Mouse (Mus musculus) layer of hippocampus, postnatal 36 days (tissue): ENCODE measurements around the gene Upf1. TPM values are rescaled to one million over a fixed set of nuclear protein-coding genes. Genes with fewer than 3 reads are reported as not detected.

Experiments used
- DNase-seq, 2 experiments: peaks; one replicate each; pipeline ENCODE4 v3.0.0; 2022
- total RNA-seq, 2 experiments: library from RNA; stranded (reverse); gene quantifications; 2 replicates each; pipeline ENCODE4 v1.2.3; 2021

Upf1 gene
- total RNA-seq, 2 experiments from 2014 or later: 70.4 to 72.6 TPM

DNA sequence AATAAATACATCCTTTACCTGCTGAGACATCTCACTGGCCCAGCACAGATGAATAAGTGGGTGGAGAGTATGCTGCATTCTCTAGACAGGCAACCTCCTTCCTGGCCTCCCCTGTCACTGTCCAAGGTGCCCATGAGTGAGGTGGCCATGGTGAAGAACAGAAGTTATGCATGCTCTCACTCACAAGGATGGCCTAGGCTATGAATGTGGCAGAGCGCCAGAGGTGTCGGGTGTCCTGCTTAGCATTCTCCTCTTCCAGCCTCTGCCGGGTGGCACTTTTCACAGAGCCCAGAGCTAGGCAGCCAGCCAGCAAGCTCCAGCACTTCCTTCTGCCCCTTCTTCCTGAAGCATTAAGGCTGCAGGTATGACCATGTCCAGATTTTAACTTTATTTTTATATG is 6.3 kb upstream of the Upf1 start:
- no peak for DNase-seq

- DNase-seq: no peak
Observed at GRCm38 (mm10) chr8:70356111-70356510, 3.0 kb upstream of the Upf1 start.

DNA sequence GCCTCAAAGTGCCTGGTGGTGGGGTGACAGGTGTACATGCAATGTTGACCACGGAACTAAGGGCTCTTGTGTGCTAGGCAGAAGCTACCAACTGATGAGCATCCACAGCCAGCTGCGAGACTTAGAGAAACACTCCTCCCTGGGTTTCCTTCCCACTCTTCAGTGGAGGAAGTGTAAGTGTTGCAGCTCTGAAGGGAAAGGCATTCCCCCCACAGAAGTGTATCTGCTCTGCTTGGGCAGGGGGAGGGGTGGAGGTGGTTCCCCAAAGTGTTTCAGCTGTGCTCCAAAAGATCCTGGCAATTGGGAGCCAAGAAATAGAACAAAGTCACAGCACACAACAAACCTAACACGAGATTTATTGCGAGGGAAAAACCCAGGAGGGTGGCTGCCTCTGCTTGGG is 926 bp upstream of the Upf1 start:
- DNase-seq: no peak

DNA sequence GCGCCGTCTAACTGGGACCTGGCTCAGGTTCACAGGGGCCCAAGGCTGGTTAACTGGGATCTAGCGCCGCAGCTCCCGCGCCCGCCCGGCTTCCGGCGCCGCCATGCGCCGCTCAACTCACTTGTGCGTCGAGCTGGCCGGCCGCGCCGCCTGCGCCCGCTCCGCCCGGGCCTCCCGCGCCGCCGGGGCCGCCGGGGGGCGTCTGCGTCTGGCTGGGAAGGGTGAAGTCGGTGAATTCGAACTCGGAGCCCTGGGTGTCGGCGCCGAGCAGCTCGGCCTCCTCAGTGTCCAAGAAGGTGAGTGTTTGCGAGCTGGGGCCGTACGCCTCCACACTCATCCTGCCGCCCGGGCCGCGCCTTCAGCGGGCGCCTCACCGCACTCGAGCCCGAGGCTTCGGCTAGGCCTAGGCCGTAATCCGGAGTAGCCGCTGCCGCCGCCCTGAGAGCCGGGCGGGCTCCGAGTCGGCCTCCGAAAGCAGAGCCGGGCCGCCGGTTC is 374 bp downstream of the Upf1 start:
- DNase-seq: peak in 1 of 2 experiments; percentile 58

DNA sequence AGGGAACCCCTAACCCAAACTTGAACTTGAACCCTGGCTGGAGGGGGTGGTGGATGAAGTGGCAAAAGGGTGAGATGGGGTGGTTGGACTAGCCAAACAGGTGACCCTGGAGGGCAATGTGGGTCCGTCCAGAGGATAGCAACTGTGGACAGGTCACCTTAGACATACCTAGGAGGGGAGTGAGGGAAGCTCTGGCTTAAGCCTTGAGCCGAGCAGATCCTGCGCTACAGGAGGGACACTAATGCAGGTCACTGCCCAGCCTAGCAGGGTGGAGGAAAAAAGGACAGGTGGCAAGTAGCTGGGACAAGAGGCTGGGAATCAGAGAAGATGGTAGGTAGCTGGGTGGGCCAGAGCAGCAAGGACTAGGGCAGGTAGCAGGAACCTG is 1.1 kb downstream of the Upf1 start:
- DNase-seq: no peak

DNA sequence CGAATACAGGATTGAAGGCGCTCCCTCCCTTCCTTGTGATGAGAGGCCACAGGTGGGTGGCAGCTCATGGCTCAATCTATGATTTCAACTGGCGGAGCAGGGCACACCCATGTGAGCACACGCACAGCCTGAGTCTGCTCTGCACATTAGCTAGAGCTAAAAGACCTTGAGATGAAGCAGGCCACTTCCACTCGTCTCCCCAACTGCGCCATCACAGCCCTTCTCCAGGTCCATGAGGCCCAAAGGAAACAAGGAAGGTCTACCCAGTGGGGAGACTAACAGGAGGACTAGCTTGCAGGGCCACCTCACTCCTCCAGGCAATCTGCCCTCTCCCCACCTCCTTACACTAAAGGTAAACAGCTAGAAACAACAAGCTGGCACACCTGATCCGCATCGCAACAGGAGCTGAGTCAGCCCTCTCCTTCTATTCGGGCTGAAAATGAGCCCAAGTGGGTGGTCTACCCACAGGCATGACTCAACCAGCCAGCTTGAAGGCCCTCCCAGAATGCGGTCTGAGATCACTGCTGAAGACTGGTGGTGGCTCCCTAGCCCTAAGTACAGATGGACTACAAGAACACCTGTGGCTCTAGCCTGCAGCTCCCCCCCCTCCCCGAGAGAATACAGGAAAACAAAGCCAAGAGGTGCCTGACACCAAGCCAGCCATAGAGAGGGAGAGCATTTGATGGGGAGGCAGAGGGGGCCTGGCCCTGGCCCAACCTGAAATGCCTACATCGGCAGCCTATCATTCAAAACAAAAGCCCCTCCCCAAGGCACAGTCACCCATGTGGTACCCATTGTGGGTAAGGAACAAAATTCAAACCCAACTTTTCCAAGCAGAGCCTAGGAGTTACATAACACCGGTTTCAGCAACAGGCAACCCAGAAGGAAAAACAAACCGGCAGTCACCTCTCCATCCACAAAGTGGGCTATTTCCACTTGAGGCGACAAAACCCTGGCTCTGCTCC is 1.8 kb downstream of the Upf1 start:
- DNase-seq: peak in 1 of 2 experiments; percentile 22

DNA sequence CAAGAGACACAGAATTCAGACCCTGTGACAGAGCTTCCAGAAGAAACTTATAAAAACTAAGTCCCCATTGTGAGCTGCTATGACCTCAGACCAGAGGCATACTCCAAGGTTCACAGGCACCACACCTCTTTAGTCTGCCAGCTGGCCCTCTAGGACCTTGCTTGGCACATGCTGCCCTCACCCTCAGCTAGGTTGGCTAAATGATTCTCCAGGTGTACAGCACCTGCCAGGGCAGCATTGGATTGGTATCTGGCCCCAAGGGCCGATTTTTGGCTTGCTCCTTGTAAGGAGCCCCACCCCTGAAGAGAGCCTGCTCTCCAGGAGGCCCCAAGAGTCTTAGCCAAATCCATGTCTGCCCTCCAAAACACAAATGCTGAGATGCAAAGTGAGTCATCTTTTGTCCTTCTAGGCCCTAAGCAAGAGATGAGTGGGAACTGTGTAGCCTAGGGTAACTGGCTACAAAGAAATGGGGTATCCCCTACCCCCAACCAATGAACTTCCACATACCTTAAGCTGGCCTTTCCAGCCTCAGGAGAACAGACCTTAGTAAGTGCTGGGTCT is 5.1 kb downstream of the Upf1 start:
- no peak for DNase-seq

DNA sequence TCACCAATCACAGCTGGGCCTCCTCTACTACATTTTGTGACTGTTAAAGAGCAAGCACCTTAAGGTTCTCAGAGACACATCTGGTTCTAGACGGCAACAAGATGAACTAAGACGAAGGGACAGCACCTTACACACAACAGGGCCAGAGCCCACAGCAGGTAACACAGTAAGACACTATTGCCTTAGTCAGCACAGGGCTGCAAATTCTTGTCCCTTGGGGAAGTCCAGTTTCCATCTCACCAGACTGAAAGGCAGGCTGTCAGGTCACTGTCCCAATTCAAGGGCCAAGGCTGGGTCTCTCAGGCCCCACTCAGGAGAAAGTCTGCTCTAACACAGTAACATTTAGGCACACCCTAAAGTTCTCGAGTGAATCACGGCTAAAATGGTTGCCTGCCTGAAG is 5.6 kb downstream of the Upf1 start:
- no peak for DNase-seq

DNA sequence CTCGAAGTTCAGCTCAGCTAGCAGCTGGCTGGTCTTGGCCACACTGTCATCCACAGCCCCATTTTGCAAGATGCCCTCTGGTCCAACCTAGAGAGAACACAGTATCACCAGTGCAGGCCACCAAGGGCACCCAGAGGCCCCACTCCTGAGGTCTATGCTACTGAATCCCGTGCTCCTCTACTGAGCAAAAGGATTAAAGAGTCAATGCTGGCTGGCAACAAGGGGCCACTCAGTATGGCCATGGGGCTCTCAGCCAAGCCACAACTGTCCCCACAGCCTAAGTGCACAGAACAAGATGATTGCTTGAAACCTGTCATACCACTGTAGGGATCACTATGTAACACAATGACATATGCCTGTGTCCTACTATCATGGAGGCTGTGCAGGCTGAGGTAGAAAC is 8.8 kb downstream of the Upf1 start:
- no peak for DNase-seq

DNA sequence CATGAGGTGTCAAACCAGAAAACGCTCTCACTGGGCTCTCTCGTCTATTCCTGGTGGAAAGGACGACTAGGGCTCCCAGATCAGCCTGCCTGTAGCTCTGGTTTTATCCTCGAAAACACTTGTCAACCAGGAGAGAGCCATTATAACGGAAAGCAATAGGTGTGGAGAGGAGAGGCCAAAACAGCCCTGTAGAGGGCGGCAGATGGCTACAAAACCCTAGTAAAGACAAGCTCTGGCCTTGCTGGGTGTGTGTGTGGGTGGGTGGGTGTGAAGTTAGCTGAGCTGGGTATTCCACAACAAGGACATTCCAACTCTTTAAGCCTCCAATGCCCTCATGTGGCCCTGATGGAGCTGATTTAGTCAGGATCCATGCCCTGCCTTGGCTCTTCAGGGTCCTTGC is 9.4 kb downstream of the Upf1 start:
- DNase-seq: peak in 1 of 2 experiments; percentile 49

DNA sequence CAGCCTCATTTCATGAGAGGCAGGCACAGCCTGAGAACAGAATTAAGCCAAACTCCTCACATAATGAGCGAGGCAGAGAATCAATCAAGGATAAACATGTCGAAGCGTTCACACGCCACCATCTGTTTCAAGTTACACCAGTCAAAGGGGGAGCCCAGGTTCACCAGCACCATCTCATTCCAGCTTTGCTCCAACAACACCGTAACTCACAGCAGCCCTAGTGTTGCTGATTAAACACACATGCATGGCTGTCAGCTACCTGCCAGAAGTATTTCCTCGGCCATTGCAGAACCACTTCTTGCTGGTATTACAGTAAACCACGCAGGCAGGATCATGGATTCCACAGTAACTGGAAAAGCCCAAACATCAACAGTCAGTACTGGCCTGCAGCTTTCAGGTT is 10.0 kb downstream of the Upf1 start:
- no peak for DNase-seq

DNA sequence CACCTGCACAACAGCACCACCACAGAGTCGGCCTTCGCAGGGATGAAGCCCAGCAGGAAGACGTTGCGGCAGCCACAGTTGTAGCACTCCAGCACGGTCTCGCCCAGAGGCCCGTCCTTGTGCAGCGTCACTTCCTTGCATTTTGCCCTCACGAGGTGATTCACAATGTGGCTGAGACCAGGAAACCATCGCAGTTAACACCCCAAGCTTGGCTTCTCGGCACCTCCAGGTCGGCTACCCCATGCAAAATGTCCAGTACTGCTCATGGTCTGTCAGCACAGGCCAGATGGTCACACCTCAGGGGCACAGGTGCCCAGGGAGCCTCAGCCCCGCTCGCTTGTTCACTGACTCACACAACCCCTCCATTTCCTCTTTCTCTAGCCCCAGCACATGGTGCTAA is 11.1 kb downstream of the Upf1 start:
- no peak for DNase-seq

DNA sequence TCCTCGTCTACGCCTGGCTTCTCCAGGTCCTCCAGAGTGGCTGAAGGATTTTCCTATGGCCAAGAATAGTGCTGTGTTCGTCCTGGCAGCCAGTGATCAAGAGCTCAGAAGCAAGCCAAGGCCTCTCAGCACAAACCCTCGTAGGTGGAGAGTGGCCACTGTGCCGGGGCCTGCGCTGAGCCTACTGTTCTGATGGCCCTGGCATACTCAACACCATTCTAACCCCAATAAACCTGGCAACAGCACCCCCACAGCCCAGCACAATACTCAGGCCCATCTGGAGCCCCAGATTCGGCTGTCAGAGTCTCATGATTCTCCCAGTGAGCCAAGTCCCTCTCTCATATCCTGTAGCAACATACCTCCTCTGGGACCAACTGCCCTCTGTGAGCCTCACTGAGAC is 12.4 kb downstream of the Upf1 start:
- no peak for DNase-seq

DNA sequence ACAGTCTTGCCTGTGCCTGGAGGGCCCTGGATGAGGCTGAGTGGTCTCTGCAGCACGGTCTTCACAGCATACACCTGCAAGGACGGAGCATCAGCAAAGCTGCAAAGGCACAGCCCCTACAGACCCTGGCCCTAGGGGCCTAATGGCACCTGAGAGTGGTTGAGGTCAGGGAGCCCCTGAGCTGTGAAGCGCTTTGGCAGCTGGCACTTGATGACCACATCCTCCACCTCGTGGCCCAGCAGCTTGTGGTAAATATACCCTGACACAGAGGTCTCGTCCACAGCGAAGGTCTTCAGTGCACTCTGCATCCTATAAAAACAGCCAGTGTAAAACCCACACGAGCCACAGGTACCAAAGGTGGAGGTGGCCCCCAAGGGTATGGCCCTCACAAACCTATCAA is 14.1 kb downstream of the Upf1 start:
- DNase-seq: no peak

DNA sequence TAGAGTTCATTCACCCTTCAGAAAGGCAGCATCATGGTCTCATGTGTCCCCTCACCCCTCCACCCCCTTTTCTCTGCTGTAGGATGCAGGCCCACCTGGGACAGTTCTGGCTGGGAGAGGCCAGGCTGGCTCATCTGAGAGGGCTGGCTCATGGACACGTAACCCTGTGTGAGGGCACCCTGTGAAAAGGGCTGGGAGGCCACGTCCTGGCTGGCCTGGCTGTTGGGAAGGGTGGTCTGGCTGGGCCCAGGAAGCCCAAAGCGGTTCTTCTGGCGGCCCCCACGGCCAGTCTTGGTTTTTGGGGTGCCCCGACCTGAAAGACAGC is 20.2 kb downstream of the Upf1 start:
- no peak for DNase-seq

DNA sequence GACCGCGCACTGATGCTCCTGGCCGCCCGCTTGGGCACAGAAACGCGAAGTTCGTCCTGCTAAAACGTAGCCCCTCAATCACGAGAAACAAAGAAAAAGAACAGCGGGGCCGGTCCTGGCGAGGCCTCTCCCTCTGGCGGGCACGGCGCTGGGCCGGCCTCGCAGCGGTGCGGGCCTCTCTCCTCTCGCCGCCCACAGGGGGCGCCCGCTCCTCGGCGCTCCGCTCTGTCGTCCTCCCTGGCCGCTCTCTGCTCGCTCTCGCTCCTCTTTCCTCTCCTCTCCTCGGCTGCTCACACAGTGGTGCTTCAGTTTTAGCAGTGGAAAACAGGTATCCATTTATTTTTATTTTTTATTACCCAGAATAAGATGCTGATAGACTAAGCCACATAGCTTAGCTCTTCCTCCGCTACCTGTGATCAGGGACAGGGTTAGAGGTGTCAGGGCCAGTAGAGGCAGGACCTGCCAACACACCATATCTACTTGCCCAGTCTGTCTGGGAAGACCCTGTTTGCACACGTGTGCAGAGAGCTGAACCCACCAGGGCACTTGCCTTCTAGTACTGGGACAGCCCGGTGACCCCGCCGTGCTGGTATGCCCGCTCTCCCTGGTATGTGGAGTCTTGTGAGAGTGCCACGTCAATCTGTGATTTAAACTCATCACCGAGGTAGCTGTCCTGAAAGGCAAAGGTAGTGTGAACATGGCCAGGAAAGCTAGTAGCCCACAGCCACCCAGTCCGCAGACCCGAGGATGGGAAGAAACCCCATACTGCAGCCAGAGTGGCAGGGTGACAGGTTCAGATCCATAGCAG is 20.8 kb downstream of the Upf1 start:
- DNase-seq: peak; percentile 74 to 77

DNA sequence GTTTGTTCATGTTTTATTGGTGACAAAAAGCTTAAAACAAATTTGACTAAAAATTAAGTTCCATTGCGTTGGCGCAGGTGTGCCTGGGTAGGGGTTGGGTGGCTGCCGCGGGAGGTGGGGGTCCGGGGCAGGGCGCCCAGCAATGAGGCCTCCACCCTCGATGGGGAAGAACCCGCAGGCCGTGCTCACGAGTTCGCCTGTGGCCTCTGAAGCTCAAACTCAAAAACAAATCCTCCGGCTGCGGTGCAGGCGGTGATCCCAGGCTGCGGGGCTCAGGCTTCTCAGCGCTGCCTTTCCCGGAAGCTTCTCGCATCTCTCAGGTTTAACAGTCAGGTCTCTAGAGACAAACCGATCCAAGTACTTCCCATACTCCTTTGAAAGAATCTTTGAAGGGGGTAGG is 21.6 kb downstream of the Upf1 start:
- peak in 1 of 2 experiments; percentile 31 for DNase-seq

GRCm38 (mm10) chr8:70330741-70331364 is 22.2 kb downstream of the Upf1 start:
- peak; percentile 60 to 67 for DNase-seq

DNA sequence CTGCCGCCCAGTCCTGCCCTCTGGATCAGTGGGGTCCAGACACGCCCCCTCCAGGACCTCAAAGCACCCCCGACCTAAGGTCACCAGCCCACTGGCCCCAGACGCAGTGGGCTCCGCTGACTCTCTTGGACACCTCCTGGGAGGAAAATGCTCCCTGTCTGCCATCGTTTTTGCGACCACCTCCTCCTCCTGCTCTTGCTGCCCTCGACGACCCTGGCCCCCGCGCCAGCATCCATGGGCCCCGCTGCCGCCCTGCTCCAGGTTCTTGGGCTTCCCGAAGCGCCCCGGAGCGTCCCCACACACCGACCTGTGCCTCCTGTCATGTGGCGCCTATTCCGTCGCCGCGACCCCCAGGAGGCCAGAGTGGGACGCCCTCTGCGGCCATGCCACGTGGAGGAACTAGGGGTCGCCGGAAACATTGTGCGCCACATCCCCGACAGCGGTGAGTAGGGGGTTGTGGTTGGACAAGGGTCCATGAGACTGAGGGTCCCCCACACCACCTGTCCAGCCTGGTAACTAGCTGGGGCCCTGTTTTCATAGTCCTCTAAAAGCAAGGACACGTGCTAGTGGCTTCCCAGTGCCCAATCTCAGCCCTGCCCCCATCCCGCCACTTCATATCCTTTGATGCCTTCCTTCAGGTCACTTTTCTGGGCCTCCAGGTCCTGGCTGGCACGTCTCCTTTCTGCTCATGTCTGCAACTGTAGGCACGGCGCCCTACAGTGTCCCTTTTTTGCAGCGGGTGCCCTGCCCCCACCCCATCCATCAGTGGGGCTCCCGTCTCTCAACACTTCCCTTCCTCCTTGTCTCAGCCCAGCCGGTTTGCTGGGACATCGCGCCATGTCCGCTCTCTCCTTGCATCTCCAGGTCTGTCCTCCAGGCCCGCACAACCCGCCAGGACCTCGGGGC is 23.0 kb downstream of the Upf1 start:
- DNase-seq: peak in 1 of 2 experiments; percentile 45

DNA sequence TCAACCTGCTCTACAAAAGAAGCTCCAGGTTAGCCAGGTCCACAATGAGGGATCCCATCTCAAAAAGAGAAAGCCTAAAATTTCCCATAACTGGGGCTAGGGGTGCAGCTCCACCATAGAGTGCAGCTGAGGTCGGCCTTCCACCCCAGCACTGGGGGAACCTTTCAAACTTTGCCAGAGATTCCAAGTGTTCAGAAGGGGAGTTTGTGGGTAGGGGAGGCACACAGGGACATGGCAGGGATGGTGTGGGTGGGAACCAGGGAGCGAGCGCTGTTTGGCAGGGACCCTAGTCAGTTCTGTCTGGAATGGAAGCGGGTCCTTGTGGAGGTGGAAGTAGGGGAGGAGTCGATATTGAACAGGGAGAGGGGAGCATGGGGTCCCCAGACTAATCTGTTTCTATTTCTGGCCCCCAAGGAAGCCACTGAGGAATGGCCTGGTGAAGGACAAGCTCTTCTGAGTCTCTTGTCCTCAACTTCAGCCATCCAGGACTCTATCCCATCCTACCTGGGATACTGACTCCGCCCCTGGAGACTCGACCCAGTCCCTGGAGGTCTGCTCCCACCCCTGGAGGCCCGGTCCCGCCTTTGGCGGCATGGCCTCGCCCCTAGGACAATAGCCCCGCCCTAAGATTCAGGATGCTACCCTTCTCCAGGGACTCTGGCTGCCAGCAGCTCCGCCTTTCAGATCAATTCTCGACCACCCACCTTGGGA is 23.8 kb downstream of the Upf1 start, which contains the start of gene Gdf1:
TSS of gene Gdf1 (plus strand) at position 694 of the 711 bp plus-strand sequence.
- DNase-seq: no peak

GRCm38 (mm10) chr8:70327512-70327911 is 25.6 kb downstream of the Upf1 start:
- DNase-seq: no peak
